Mouse (Mus musculus): Measurements from ENCODE around the gene Map2k2. TPM values are rescaled to one million over a fixed set of nuclear protein-coding genes. Genes with fewer than 3 reads are reported as not detected.
"Not testable (repeated sequence)": the region's sequence is repeated elsewhere in the genome, so short reads cannot be mapped to it uniquely, and the experiment has no call there.

The Map2k2 gene
- polyA plus RNA-seq, 1 experiment from 2014 or later: 224 TPM

- Histone ChIP-seq H3K27ac (peak overlapping the region; percentile 55), H3K9ac (no peak overlapping the region), H3K27me3 (no peaks in the 10 kb centered on the region), H3K9me3 (no peaks in the 10 kb centered on the region), H3K4me2 (no peak overlapping the region), H3K4me3 (no peak overlapping the region), H3K4me1 (replicated peaks) (no peaks in the 10 kb centered on the region), H3K36me3 (peaks cover 86% of the 10 kb centered on the region)
- ATAC-seq (ENCODE audit: low FRiP score): no peak
- WGBS: 79% methylated on average over 12 of the region's 12 CpGs
These were observed 46.9 kb downstream of the Map2k2 start for GRCm38 (mm10) chr10:81152609-81153008.

- Histone ChIP-seq H3K36me3 (peaks cover 86% of the 10 kb centered on the region), H3K4me1 (replicated peaks) (no peaks in the 10 kb centered on the region), H3K9me3 (no peaks in the 10 kb centered on the region), H3K27ac (no peak overlapping the region), H3K4me3 (no peak overlapping the region), H3K9ac (no peak overlapping the region), H3K27me3 (no peaks in the 10 kb centered on the region), H3K4me2 (no peak overlapping the region)
- WGBS: 93% methylated on average over 12 of the region's 12 CpGs
- no peak for ATAC-seq (ENCODE audit: low FRiP score)
These were observed 48.6 kb downstream of the Map2k2 start for GRCm38 (mm10) chr10:81154313-81154712.

GRCm38 (mm10) chr10:81154736-81155135 lies 49.0 kb downstream of the Map2k2 start:
- no peak overlapping the region for H3K4me2 ChIP-seq
- H3K27me3 ChIP-seq: no peaks in the 10 kb centered on the region
- H3K27ac ChIP-seq: no peak overlapping the region
- H3K9me3 ChIP-seq: no peaks in the 10 kb centered on the region
- no peaks in the 10 kb centered on the region for H3K4me1 ChIP-seq (replicated peaks)
- H3K9ac ChIP-seq: no peak overlapping the region
- H3K4me3 ChIP-seq: no peak overlapping the region
- H3K36me3 ChIP-seq: peaks cover 83% of the 10 kb centered on the region
- 83% methylated on average over 6 of the region's 6 CpGs for WGBS
- no peak for ATAC-seq (ENCODE audit: low FRiP score)

GRCm38 (mm10) chr10:81161602-81162317 lies 56.0 kb downstream of the Map2k2 start:
- Histone ChIP-seq H3K4me1 (replicated peaks) (peaks cover 42% of the 10 kb centered on the region), H3K4me3 (no peak overlapping the region), H3K4me2 (no peak overlapping the region), H3K9ac (0 out of 2 replicates have a peak overlapping the region, but pooled peaks have one; percentile 15), H3K36me3 (peaks cover 75% of the 10 kb centered on the region), H3K27me3 (no peaks in the 10 kb centered on the region), H3K9me3 (no peaks in the 10 kb centered on the region), H3K27ac (peak overlapping the region; percentile 55)
- ATAC-seq (ENCODE audit: low FRiP score): no peak
- 74% methylated on average over 8 of the region's 8 CpGs for WGBS

- Histone ChIP-seq H3K4me1 (replicated peaks) (peaks cover 45% of the 10 kb centered on the region), H3K27ac (peak overlapping the region; percentile 55; the same call in 1 of the 2 replicates)
- WGBS: 76% methylated on average over 2 of the region's 2 CpGs
These were observed 56.6 kb downstream of the Map2k2 start for GRCm38 (mm10) chr10:81162318-81162652.

DNA sequence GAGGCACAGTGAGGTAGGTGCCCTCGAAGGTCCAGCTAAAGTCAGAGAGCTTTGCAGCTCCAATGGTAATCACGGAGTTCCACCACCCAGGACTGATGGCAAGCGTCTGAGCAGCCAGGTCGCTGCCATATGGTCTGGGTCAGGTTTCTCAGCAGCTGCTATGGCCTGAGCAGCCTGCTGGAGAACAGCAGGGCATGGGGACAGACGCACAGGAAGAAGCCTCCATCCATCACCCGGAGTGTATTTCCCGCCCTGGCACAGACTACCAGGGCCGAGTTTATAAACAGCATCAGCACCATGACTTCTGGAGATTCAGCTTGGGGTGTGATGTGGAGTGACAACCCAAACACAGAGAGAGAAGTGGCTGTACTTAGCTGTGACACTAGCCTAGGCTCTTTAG lies 59.4 kb downstream of the Map2k2 start:
- H3K4me2 ChIP-seq: no peak overlapping the region
- ATAC-seq (ENCODE audit: low FRiP score): no peak
- H3K9ac ChIP-seq: peak overlapping the region; percentile 39; the same call in 1 of the 2 replicates
- no peak overlapping the region for H3K27ac ChIP-seq
- H3K4me1 ChIP-seq (replicated peaks): peaks cover 59% of the 10 kb centered on the region
- H3K9me3 ChIP-seq: no peaks in the 10 kb centered on the region
- H3K36me3 ChIP-seq: peaks cover 45% of the 10 kb centered on the region
- 83% methylated on average over 8 of the region's 8 CpGs for WGBS
- no peak overlapping the region for H3K4me3 ChIP-seq
- H3K27me3 ChIP-seq: no peaks in the 10 kb centered on the region

More at GRCm38 (mm10) chr10:81162318-81162652, 56.6 kb downstream of the Map2k2 start:
- Histone ChIP-seq H3K9ac (peak overlapping the region; percentile 9; the same call in 1 of the 2 replicates), H3K4me3 (no peak overlapping the region), H3K27me3 (no peaks in the 10 kb centered on the region), H3K9me3 (no peaks in the 10 kb centered on the region), H3K36me3 (peaks cover 70% of the 10 kb centered on the region), H3K4me2 (no peak overlapping the region)
- no peak for ATAC-seq (ENCODE audit: low FRiP score)

DNA sequence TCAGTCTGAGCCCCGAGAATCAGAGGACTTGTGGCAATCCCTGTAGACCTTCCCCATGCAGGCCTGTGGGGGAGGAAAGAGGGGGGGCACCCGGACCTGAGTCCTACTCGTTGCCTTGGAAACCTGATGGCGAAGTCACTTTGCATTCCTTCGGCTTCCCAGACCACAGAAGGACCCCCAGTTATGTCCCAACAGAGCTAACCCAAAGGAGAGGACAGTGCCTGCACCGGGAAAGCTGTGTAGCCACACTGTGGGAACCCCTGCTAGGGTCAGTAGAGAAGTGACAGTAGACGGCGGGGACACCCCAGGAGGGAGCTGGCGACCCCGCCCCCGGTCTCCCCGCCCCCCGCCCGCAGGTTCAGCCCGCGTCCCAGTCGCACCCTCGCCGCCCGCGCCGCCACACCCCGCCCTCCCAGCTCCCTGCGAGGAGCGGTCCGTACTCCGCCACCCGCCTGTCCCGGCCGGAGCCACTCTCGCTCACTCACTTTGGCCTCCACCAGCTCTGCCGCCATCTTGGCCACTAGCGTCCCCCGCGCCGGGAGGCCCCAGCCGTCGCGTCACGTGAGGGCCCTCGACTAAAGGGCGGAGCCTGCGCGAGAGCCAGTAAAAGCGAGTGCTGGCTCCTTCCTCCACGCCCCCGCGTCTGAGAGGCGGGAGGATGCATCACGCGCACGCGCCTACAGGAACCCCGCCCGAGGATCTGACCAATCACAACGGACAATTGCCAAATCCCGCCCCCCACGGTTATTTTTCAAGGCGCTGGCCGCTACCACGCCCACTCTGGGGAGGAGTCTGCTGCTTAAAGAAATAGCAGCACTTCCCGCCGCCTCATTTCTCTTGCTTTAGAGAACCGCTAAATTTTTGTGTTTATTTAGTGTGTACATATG lies 61.7 kb downstream of the Map2k2 start, which contains the start of gene Pias4:
TSS of gene Pias4 (minus strand) at position 724 of the 887 bp plus-strand sequence.
- Histone ChIP-seq H3K27me3 (no peaks in the 10 kb centered on the region), H3K9me3 (no peaks in the 10 kb centered on the region), H3K4me3 (peak within 1 kb of the TSS; percentile 88), H3K4me1 (replicated peaks) (peaks cover 44% of the 10 kb centered on the region), H3K9ac (peak within 1 kb of the TSS; percentile 85), H3K36me3 (peaks cover 22% of the 10 kb centered on the region), H3K4me2 (peak within 1 kb of the TSS; percentile 87), H3K27ac (peak within 1 kb of the TSS; percentile 83)
- ATAC-seq (ENCODE audit: low FRiP score): peak; percentile 91
- under 1% methylated on average over 58 of the region's 64 CpGs for WGBS

GRCm38 (mm10) chr10:81168087-81168431 lies 62.3 kb downstream of the Map2k2 start:
- ATAC-seq (ENCODE audit: low FRiP score): peak; percentile 55
- H3K4me2 ChIP-seq: peak overlapping the region; percentile 87
- no peaks in the 10 kb centered on the region for H3K9me3 ChIP-seq
- peaks cover 17% of the 10 kb centered on the region for H3K36me3 ChIP-seq
- H3K9ac ChIP-seq: peak overlapping the region; percentile 72
- peak overlapping the region; percentile 88 for H3K4me3 ChIP-seq
- WGBS: 6% methylated on average over 5 of the region's 5 CpGs
- H3K27ac ChIP-seq: peak overlapping the region; percentile 83
- H3K27me3 ChIP-seq: no peaks in the 10 kb centered on the region
- peaks cover 46% of the 10 kb centered on the region for H3K4me1 ChIP-seq (replicated peaks)

GRCm38 (mm10) chr10:81168521-81169244 lies 63.0 kb downstream of the Map2k2 start:
- 6% methylated on average over 28 of the region's 29 CpGs for WGBS
- no peaks in the 10 kb centered on the region for H3K27me3 ChIP-seq
- H3K27ac ChIP-seq: peak overlapping the region; percentile 83
- ATAC-seq (ENCODE audit: low FRiP score): peak; percentile 22; the same call in 1 of the 2 replicates
- H3K4me3 ChIP-seq: peak overlapping the region; percentile 88
- H3K9me3 ChIP-seq: no peaks in the 10 kb centered on the region
- H3K36me3 ChIP-seq: peaks cover 14% of the 10 kb centered on the region
- peak overlapping the region; percentile 87 for H3K4me2 ChIP-seq
- peaks cover 52% of the 10 kb centered on the region for H3K4me1 ChIP-seq (replicated peaks)
- peak overlapping the region; percentile 72 for H3K9ac ChIP-seq

- H3K4me3 ChIP-seq; H3K27me3 ChIP-seq; H3K27ac ChIP-seq; H3K9ac ChIP-seq; H3K36me3 ChIP-seq; ATAC-seq (ENCODE audit: low FRiP score); H3K9me3 ChIP-seq: not testable (repeated sequence)
- WGBS: 61% methylated on average over 6 of the region's 14 CpGs
- Histone ChIP-seq H3K4me2 (peak overlapping the region; percentile 87; the same call in 1 of the 2 replicates), H3K4me1 (replicated peaks) (peaks cover 58% of the 10 kb centered on the region)
These were observed 63.7 kb downstream of the Map2k2 start for GRCm38 (mm10) chr10:81169411-81169900.

DNA sequence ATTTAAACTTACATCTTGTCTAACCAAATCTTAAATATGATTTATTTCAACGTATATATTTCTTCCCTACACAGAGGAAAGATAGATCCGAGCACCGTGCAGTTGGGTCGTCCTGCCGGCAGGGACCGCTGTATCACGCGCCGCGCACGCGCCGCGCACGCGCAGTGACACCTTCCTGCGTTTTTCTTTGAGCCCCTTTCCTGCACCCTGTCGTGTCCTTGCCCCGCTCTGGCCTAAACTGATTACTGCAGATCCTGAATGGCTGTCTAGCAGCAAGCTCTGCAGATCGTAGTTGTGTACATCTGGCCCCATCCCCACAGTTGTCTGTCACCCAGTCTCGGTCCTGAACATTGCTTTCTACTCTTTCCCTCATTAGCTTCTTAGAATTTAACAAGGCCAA lies 67.4 kb downstream of the Map2k2 start:
- peaks cover 8% of the 10 kb centered on the region for H3K36me3 ChIP-seq
- H3K27me3 ChIP-seq: no peaks in the 10 kb centered on the region
- H3K9ac ChIP-seq: peak overlapping the region; percentile 58
- H3K9me3 ChIP-seq: no peaks in the 10 kb centered on the region
- H3K27ac ChIP-seq: peak overlapping the region; percentile 98
- 0 out of 2 replicates have a peak, but pooled peaks have one; percentile 6 for ATAC-seq (ENCODE audit: low FRiP score)
- peak overlapping the region; percentile 18; the same call in 1 of the 2 replicates for H3K4me3 ChIP-seq
- H3K4me1 ChIP-seq (replicated peaks): peaks cover 58% of the 10 kb centered on the region
- WGBS: 3% methylated on average over 21 of the region's 21 CpGs
- peak overlapping the region; percentile 97 for H3K4me2 ChIP-seq

Measured in hindbrain, embryonic 13.5 days (tissue).